Comparison of ENCODE assay signal across 10 mouse cellular contexts in genomic region chr1:134243505-134243904, GRCm38 (mm10). TPM values are rescaled to one million over a fixed set of nuclear protein-coding genes. Genes with fewer than 3 reads are reported as not detected.
DNase-seq lines count a peak whose midpoint lies in the region; ATAC-seq and TF ChIP-seq lines count a peak whose summit lies in the region.
"Had no signal": no experiment of that assay in that cellular context is flagged by ENCODE, and none has a peak within 500 bp of the region (broad histone marks: within the 10 kb centered on the region; RNA-seq: fewer than 3 reads in every experiment).

No protein-coding gene starts in this region.

- no peak for ATAC-seq in embryonic facial prominence, embryonic 15.5 days (ENCODE audit: insufficient number of reproducible peaks, low FRiP score, low TSS enrichment, low read depth)
- ATAC-seq in monocyte, adult 5-6 weeks (replicated peaks; ENCODE audit: insufficient number of reproducible peaks, low FRiP score, low TSS enrichment, poor library complexity, severe bottlenecking): no peak

- H3K4me1 ChIP-seq in kidney, adult 2 months (ENCODE audit: control insufficient read depth, insufficient read depth, low read length): no peaks in the 10 kb centered on the region
- peaks cover 17% of the 10 kb centered on the region for H3K4me1 ChIP-seq in embryonic facial prominence, embryonic 15.5 days

- H3K4me3 ChIP-seq in kidney, adult 2 months (ENCODE audit: insufficient read depth, low read depth, low read length): no peak overlapping the region
- no peak overlapping the region for H3K4me3 ChIP-seq in embryonic facial prominence, embryonic 15.5 days (replicated peaks)

- no peak for TF ChIP-seq POLR2A in kidney, adult 2 months (IDR thresholded peaks at IDR 0.05; ENCODE audit: low read depth, low read length)

- H3K36me3 ChIP-seq in kidney, adult 2 months (ENCODE audit: control insufficient read depth, insufficient read depth, low read length): no peaks in the 10 kb centered on the region
- no peaks in the 10 kb centered on the region for H3K36me3 ChIP-seq in embryonic facial prominence, embryonic 15.5 days

- peak overlapping the region; percentile 46; the same call in 1 of the 2 replicates for H3K4me2 ChIP-seq in embryonic facial prominence, embryonic 15.5 days (replicated peaks)

- DNase-seq in kidney, adult 2 months: peak; percentile 38
- DNase-seq in kidney, adult 8-10 months: no peak
- peak; percentile 29 for DNase-seq in kidney, postnatal 14 days
- DNase-seq in lung, postnatal 25 days (ENCODE audit: low spot score): peak; percentile 50
- DNase-seq in testis, postnatal 10 days (ENCODE audit: low spot score): no peak

- WGBS in kidney, adult 2 months: 59% methylated on average over 6 of the region's 6 CpGs
- 50% methylated on average over 6 of the region's 6 CpGs for WGBS in embryonic facial prominence, embryonic 15.5 days

- no peak overlapping the region for H3K9ac ChIP-seq in embryonic facial prominence, embryonic 15.5 days

- no peaks in the 10 kb centered on the region for H3K9me3 ChIP-seq in embryonic facial prominence, embryonic 15.5 days (replicated peaks)

- no peaks in the 10 kb centered on the region for H3K27me3 ChIP-seq in kidney, adult 2 months (replicated peaks; ENCODE audit: control insufficient read depth, insufficient read depth, low read length)
- no peaks in the 10 kb centered on the region; the same call in 1 of the 2 replicates for H3K27me3 ChIP-seq in embryonic facial prominence, embryonic 15.5 days

- H3K27ac ChIP-seq in kidney, adult 2 months (ENCODE audit: insufficient read depth, low read depth, low read length): no peak overlapping the region
- H3K27ac ChIP-seq in embryonic facial prominence, embryonic 15.5 days (replicated peaks): no peak overlapping the region
- H3K27ac ChIP-seq: macrophage had no signal

- TF ChIP-seq CTCF in kidney, adult 2 months (conservative IDR thresholded peaks at IDR 0.05; ENCODE audit: insufficient read depth, insufficient read length, low read depth, low read length): no peak

RNA-seq across cellular contexts. Expression of gene Adora1, which starts 8.3 kb away (rescaled TPM):
- 13.5 and 16.6 TPM in 2 replicates for polyA plus RNA-seq in kidney, adult 2 months (2012; rRNA removed)
- polyA plus RNA-seq in embryonic facial prominence, embryonic 15.5 days (2015; fragmentation: Nextera tagmentation; extraction: Ambion mirVana): 3.8 and 4.1 TPM in 2 replicates
- not detected in 3 replicates for total RNA-seq in monocyte, adult 5-6 weeks (2017)
- polyA plus RNA-seq: macrophage had no signal

RNA-seq across cellular contexts. Expression of gene Myog, which starts 46.3 kb away (rescaled TPM):
- polyA plus RNA-seq in kidney, adult 2 months (2012; rRNA removed): 0.09 TPM in 1 of 2 replicates, not detected in the other
- 186 and 239 TPM in 2 replicates for polyA plus RNA-seq in embryonic facial prominence, embryonic 15.5 days (2015; fragmentation: Nextera tagmentation; extraction: Ambion mirVana)
- total RNA-seq in monocyte, adult 5-6 weeks (2017): not detected in 3 replicates
- total RNA-seq: left cerebral cortex, postnatal 25 days had no signal
- polyA plus RNA-seq: large intestine, adult 2 months; macrophage had no signal

RNA-seq across cellular contexts. Expression of gene Mybph, which starts 50.3 kb away (rescaled TPM):
- 0.12 and 0.89 TPM in 2 replicates for polyA plus RNA-seq in kidney, adult 2 months (2012; rRNA removed)
- 102 and 127 TPM in 2 replicates for polyA plus RNA-seq in embryonic facial prominence, embryonic 15.5 days (2015; fragmentation: Nextera tagmentation; extraction: Ambion mirVana)
- total RNA-seq in monocyte, adult 5-6 weeks (2017): not detected in 3 replicates
- polyA plus RNA-seq: macrophage had no signal

Comparison
In these comparisons a context has a peak if more than half of its experiments do, and no peak if none do; other contexts are left out.
1. DNase-seq: peak in kidney, adult 2 months (single experiment), kidney, postnatal 14 days (single experiment) and lung, postnatal 25 days (single experiment); none in kidney, adult 8-10 months (0 of 2) and testis, postnatal 10 days (single experiment).
2. RNA of gene Myog, which starts 46.3 kb away (polyA plus RNA-seq): 186 to 239 TPM in embryonic facial prominence, embryonic 15.5 days; 0.09 TPM in kidney, adult 2 months; every median in the first group is over 100 times any median in the second.
3. RNA of gene Mybph, which starts 50.3 kb away (polyA plus RNA-seq): 102 to 127 TPM in embryonic facial prominence, embryonic 15.5 days; 0.12 to 0.89 TPM in kidney, adult 2 months; every median in the first group is over 10 times any median in the second.